Mouse (Mus musculus) cerebellum, postnatal 4 days (tissue): ENCODE data around the gene Gtf3c6.
A peak's percentile ranks its signal among the peaks of the same experiment; 100 is the strongest.

Experiments
- DNase-seq, 2 experiments: peaks; one replicate each; pipeline ENCODE4 v3.0.0; 2022; ENCODE audit warnings: low spot score in 2 of 2, mixed read lengths in 1 of 2

The Gtf3c6 gene

DNA sequence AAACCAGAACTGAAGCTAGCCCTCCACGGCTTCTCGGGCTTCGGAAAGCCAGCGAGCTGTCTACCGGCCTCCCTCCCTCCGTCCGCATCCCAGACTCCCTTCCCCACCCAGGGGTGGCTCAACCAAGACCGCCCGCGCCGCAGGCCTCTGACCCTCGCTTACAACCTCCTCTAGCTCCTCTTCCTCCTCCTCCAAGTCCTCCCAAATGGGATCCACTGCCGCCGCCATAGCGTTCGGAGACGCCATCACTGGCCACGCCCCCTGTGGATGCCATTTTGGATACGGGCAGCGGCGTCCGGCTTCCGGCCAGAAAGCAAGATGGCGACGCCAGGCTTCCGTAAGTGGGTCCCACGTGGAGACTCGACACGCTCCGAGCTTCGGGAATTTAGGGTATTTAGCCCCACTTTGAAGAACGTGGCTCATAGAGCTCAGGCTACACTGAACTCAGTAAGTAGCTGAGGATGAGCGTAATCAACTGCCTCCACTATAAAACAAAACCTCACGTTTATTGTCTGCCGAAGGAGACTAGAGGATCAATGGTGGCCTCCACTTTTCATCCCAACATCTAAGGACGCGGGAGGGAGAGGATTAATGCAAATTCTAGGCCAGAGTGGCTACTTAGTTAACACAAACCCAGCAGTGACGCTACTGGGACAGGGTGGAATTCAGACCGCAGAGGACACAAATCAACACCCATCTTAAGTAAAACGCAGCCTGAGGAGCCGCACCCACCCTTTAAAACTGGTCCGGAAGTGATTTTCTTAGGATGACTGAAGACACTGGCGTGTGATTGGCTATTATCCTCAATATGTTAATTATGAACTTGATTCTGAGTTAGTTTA is at the start of gene Gtf3c6:
TSS of gene Gtf3c6 (minus strand) at position 695 of the 842 bp plus-strand sequence.
- peak; percentile 89 to 95 for DNase-seq

DNA sequence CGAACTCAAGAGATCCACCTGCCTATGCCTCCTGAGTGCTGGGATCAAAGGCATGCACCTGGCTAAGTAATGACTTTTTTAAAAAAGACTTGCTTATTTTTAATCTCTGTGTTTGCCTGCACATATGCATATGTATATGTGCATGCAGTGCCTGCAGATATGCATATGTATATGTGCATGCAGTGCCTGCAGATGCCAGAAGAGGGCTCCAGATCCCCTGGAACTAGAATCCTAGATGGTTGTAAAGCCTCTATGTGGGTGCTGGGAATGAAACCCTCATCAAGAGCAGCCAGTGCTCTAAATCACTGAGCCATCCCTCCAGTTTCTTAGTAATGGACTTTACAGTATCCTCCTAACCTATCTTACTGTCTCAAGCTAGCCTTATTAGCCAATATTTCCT is 48.1 kb upstream of the Gtf3c6 start:
- no peak for DNase-seq

DNA sequence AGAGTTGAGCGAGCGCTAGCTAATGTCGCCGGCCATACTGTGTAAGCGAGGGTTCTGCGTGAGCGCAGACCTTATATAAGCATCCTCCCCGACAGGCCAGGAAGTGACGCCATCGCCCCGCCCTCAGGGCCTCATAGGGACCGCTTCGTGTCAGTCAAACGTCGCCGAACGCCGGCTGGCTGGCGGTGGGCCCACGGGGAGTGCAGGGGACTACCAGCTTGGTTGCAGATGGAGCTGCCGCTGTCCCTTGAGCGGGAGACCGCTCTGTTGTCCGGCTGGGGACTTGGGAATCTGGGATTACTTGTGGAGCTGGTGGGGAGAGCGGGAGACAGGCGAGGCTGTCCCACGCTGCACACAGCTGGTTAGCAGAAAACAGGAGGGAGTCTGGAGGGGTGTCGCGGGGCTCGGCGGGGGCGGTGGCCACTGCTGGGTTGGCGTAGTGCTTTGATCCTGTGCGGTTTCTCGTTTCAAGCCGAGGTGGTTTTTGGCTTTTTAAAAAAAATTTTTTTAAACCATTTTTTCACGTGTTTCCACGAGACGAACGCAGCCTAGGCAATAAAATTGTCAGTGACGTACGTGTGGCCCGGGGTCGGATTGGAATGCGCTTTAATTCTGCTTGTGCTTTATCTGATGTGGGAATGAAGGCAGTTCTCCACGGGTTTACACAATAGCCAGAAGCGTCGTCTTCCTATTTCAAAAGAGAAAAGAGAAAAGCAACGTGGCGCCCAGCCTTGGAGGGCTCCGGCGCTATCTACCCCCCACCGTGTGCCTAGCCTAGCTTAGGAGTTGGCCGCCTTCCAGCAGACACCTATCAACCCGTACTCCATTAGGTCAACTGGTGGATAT is 44.5 kb upstream of the Gtf3c6 start, which contains the start of gene Amd1:
TSS of gene Amd1 (minus strand) at position 47 of the 846 bp plus-strand sequence.
- DNase-seq = peak; percentile 99 to 100

DNA sequence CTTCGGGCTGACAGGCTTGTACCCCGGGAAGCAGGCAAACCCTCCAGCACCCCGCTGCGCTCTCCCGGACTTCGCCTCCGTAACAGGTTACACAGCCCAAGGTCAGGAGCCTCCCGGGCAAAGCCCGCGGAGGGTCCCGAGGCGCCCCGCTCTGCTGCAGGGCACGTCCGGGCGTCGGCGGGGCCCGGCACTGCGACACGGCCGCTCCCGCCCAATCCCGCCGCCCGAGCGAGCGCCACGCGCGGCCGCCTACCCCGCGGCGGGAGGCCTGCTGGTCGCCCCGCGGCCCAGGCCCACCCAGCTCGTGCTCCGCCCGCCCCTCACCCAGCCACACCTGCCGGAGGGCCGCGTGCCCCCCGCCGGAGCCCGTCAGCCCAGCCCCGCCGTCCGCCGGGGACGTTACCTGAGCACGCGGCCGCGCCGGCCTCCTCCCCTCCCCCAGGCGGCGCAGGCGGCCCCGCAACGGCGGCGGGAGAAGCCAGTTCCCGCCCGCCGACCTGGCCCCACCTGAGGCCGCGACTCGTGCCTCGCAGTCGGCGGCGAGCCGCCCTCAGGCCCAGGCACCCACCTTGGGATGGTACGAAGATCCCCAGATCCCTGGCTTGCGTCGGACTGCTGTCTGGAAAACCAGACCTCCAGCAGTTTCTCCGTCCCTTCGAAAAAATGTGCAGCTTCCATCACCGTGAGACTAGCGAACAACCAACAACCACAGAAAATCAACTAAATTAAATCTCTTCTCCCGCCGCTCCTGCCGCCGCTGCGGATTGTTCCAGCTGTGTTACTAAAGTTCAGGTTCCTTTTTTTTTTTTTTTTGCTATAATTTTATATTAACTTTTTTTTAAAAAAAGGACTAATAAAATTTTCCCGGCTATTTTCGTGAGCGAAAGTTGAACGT is 43.5 kb upstream of the Gtf3c6 start:
- DNase-seq = peak in 1 of 2 experiments; percentile 38

DNA sequence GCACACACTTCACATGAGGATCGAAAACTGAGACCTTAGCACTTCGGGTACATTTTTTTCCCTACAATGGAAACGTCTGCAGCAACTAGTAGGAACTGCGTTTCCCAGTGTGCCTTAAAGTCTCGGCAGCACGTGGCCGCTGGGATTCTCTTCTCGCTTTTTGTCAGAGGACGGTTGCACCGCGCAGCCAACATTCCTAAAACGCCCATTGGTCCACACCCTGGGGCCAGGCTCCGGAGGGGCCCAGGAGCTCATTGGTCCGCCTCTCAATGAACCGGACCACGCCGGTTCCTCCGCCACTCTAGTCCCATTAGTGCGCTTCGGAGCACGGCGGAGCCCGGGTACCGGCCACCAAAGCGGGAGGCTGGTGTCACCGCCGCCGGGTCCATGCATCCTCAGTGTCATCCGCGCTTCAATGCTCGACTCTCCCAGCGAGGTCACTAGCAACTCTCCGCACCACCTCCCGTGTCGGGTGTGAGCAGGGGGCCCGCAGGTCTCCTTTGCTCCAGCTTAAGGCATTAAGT is 42.8 kb upstream of the Gtf3c6 start:
- peak; percentile 58 to 80 for DNase-seq

DNA sequence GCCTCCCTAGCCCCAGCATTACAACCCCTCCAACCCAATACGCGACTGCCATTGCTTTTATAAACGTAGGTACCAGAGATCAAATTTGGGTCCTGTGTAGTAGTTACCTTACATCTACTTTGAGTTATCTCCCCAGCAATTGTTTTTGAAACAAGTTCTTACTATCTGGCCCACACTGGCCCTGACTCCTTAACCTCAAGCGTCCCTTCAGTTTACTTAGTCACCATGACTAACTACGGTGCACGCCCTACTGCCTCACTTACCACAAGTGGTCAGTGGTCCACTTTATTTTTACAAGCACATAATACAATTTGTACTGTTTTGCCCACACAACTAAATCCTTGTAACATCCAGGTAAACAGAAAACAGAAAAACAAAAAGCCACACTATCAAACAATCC is 34.7 kb upstream of the Gtf3c6 start:
- DNase-seq = no peak

DNA sequence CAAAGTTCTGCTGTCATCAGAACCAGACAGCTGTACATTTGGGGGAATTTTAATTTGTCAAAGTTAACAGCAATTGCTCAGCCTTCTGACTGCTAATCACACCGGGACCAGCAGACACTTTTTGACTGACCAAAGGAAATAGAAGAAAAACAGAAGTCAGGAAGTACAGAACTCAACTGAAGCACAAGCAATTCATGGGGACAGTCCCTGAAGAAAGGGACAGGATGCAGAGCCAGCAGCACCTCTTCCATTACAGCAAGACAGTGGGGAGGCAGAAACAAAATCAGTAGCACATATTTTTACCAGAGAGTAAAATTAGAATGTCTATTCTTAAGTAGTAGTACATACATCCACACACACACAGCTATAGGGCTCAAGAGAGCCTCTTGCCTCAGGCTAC is 28.9 kb upstream of the Gtf3c6 start:
- no peak for DNase-seq

DNA sequence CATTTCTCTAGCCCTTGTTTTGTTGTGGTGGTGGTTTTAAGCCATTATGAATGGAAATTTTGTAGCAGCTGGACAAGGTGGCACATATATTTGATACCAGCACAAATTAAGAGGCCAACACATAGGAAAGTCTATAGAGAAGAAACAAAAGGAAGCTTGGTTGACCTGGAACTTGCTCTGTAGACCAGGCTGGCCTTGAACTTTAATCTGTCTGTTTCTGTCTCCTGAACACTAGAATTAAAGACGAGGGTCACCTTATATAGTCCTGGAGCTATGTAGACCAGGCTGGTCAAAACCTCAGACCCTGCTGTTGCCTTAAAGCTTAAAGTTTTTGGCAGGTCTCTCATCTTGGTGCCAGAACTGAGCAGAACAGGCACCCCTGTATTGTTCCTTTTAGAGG is 27.7 kb upstream of the Gtf3c6 start:
- no peak for DNase-seq

DNA sequence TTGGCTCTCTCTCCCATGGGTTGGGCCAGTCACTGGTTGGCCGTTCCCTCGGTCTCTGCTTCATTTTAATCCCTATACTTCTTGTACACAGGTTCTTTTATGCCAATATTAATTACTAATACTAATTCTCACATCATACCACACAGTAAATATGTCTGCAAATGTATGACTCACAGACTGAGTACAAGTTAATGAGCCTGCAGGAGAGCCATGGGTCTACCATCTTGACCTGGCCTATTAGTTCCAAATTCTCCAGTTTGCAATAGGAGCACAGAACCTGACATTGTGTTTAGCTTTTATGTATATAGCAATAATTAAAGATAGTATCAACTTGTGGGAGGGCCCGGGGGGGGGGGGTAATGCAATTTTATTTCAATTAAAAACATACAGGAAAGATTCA is 27.1 kb upstream of the Gtf3c6 start:
- no peak for DNase-seq

DNA sequence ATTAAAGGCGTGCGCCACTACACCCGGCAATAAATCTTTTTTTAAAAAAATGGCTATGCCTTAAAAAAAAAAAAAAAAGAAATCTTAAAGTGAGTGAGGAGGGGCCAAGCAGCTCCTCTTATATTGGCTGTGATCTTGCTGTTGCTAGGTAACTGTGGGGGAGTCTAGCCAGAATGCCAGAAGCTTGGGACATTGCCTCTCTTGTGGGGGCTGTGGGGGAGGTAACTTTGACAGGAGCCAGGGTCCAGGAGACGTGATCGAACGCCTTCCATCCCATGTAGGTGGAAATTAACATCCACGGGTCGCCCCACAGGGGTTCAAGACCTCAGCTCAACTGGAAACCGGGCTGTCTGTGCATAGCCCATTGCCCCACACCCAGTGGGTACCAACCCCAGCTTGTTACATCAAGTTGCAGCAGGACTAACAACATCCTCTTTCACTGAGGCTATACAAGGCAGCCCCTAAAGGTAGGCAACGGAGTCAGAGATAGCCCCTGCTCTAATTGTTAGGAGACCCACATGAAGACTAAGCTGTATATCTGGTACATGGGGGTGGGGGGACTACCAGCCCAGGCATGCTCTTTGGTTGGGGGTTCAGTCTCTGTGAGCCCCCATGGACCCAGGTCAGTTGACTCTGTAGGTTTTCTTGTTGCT is 26.4 kb upstream of the Gtf3c6 start:
- no peak for DNase-seq

DNA sequence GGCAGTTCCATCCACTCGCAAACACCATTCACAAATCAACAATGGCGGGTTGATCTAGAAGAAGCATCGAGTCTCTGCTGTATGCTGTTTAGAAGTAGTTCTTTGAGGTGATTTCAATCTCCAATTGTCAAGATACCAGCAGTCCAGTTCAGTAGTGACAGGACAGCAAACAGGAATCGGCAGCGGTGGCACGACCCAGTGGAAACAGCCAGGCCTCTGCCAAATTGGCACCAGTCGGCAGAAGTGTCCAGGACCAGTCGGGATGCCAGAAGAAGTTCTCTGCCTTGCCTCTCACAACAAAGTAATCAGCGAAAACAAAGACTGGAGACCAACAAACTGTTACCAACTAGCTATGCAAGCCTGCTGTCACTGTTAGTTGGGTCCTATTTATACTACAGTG is 25.7 kb upstream of the Gtf3c6 start:
- no peak for DNase-seq

DNA sequence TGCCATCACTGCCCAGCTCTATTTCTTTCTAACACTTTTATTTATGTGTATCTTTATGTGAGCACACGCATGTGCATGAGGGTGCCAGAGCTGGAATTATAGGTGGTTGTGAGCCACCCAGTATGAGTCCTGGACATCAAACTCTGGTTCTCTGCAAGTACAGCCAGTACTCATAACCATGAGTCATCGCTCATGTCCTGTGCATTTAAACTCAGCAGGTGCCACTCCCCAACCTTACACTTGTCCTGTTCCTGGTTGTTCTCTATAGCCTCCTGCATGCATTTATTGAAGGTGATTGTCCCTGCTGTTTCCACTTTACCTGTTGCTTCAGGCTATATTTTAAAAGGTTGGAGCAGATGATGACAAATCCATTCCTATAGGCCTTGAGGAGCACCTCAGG is 23.7 kb upstream of the Gtf3c6 start:
- DNase-seq = no peak

DNA sequence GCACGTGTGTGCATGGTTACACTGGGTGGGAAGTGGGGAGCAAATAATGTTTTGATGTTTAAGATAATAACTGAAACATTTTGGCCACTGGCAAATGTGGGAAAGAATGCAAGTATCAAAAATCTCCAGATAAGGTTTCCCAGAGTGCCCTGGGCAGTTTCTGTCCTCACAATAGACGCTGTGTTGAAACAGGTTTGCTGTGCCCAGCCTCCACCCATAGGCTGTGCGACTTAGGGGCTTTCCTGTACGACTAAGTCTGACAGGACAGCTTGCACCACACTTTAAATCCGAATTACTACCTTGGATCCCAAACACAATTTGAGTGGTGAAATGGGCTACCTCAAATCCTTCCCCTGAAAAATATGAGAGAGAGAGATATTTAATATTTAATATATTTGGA is 20.4 kb upstream of the Gtf3c6 start:
- DNase-seq = no peak

DNA sequence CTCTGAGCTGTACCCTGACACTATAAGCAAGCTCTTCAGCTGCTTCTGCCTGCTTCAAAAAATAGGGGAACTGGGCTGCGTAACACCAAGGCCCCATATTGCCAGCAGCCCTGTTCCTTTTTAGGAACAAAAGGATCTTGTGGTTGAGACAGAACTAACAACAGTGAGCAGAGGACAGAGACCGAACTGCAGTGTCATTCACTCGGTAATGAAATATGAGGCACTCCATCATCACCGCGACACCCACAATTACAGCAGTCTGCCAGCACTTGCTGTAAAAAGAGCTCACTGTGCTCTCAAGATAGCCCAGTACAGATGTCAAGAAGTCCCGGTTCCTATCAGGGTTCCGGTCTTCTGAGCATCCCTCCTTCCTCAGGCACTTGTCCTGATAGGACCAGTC is 18.1 kb upstream of the Gtf3c6 start:
- no peak for DNase-seq

DNA sequence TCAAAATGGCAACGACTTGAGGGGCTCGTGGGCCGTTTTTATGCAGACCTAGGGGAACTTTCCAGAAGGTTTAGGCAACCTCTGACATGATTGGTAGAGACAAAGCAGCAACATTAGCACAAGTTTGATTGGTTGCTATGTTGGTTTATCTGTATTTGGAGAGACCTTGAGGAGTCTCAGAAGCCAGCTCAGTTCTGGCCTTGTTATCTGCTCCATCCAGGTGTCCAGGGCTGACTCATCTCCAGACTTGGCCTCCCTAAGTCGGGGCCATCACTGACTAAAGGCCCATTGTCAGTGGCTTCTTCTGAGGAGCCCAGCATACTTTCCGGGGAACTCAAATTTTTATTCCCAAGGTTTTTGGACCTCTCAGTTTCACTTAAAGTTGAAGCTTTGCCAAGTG is 16.0 kb upstream of the Gtf3c6 start:
- DNase-seq = no peak

DNA sequence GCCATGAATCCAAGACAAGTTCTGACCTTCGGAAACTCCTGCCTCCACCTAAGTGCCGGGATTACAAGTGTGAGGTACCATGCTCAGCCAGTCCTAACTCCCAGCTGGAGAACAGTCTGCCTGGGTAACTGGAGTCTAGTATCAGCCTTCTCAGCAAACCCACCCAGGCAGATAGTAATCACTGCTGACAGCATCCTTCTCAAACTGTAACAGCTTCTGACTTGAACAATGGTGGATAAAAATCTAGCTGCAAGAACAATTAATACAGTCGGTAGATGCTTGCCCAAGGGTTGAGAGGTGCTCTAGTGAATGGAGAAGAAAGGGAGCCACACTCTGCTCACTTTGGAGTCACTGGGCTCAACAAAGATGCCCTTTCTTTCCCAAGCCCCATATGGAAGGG is 13.3 kb upstream of the Gtf3c6 start:
- DNase-seq = no peak

DNA sequence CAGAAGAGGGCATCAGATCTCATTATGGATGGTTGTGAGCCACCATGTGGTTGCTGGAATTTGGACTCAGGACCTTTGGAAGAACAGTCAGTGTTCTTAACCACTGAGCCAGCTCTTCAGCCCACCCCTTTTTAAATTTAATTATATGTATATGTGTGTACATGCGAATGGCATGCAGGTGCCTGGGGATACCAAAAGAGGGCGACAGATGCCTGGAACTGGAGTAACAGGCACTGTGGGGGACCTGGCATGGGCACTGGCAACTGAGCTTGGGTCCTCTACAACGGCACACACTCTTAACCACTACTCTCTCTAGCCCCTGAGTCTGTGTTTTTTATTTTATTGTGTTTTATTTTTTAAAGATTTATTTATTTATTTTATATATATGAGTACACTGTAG is 7.0 kb upstream of the Gtf3c6 start:
- DNase-seq = no peak

DNA sequence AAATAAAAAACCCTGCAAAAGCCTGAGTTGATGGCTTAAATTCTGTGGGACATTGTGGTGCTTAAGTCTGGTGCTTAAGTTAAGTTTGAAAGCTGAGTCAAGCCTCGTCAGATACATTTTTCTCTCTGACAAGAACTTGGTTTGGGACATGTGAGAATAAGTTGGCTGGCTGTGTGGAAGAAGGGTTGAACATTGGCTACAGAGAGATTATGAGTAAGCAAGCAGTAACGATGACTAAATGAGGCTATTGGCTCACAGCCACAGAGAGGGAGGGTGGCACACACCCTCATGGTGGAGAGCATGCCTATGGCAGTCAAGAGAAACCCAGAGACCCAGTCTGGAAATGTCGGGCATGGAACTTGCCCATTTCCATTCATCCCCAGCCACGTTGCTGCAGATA is 5.8 kb upstream of the Gtf3c6 start:
- DNase-seq = no peak

DNA sequence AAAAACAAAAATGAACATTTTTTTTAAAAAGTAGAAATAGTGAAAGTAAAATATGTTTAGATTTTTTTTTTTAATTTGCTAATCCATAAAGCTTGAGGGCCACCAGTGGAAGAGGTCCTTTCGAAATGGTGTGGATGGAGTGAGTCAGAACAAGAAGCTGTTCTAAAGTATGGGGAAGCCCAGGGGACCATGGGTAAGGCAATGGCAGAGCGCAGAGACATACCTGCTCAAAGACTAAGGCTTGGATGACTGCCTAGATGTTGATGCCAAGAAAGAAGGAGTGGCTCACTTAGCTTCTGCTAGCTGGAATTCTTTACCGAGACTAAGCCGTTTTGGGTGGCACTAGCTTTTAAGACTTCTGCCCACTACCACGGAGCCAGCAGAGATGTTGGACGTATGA is 4.3 kb upstream of the Gtf3c6 start:
- no peak for DNase-seq

DNA sequence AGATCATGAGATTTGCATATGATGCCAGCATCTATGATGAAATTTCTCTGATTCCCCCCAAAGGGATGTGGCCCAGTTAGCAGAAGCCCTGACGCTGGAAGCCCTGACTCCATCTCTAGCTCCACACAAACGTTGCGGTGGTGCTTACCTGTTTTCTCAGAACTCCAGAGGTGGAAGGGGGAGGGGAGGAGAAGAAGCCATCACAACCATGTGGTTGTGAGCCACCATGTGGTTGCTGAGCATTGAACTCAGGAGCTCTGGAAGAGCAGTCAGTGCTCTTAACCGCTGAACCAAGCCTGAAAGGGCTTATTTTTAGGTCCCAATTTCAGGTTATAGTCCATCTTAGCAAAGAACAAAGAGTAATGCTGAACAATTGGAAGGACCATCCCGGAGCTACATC is 2.4 kb upstream of the Gtf3c6 start:
- DNase-seq = no peak

DNA sequence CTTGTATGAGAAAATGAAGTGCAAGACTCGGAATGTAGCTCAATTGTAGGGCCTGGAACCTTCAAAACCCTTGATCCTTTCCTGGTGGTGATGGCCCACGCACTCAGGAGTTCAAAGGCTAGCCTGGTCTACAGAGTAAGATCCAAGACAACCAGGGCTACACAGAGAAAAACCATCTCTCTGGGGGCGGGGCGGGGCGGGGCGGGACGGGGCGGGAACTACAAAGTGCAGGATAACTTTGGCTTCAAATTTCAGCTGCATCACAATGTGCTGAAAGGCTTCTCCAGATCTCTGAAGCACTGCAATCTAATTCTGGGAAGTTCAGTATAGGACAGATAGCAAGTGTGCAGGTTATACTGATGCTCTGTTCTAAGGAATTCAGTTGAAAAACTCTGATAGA is 1.6 kb upstream of the Gtf3c6 start:
- no peak for DNase-seq
